Mouse (Mus musculus) MEL (cell line): Measurements from ENCODE around the gene Banf1. TPM values are rescaled to one million over a fixed set of nuclear protein-coding genes. Genes with fewer than 3 reads are reported as not detected.

Experiments used
- DNase-seq: peaks from one replicate; pipeline ENCODE4 v3.0.0; 2011; ENCODE audit warnings: low read depth, low spot score
- H3K27ac ChIP-seq: 2 replicates; pipeline ENCODE4 v1.5.1; 2012; ENCODE audit warnings: low read depth, mild to moderate bottlenecking, control low read depth, low read length, moderate library complexity; ENCODE audit not compliant: control insufficient read depth
- H3K27me3 ChIP-seq, 2 experiments: fragments of 150-350 bp in 1 of 2; sonication (generic) in 1 of 2; 2 replicates each; pipeline ENCODE4 v1.6.1; 2012; ENCODE audit warnings: low read length in 2 of 2, mild to moderate bottlenecking in 2 of 2, improper control_type of control experiment in 1 of 2, moderate library complexity in 1 of 2; ENCODE audit not compliant: insufficient read depth in 2 of 2, control insufficient read depth in 1 of 2
- H3K36me3 ChIP-seq, 2 experiments: 2 replicates each; pipeline ENCODE4 v1.6.1; 2012 to 2014; ENCODE audit warnings: low read length in 2 of 2, improper control_type of control experiment in 1 of 2, inconsistent platforms in 1 of 2, mild to moderate bottlenecking in 1 of 2; ENCODE audit not compliant: insufficient read depth in 2 of 2, control insufficient read depth in 1 of 2
- H3K4me1 ChIP-seq, 2 experiments: fragments of 150-350 bp in 1 of 2; sonication (generic) in 1 of 2; 2 replicates each; pipeline ENCODE4 v1.6.1; 2012; ENCODE audit warnings: low read length in 2 of 2, improper control_type of control experiment in 1 of 2, mild to moderate bottlenecking in 1 of 2; ENCODE audit not compliant: insufficient read depth in 2 of 2, control insufficient read depth in 1 of 2
- H3K4me3 ChIP-seq, 2 experiments: fragments of 150-350 bp in 1 of 2; sonication (generic) in 1 of 2; 2 replicates each; pipeline ENCODE4 v1.5.1; 2012; ENCODE audit warnings: low read depth in 2 of 2, low read length in 2 of 2, mild to moderate bottlenecking in 2 of 2, moderate library complexity in 2 of 2, control low read depth in 1 of 2, improper control_type of control experiment in 1 of 2; ENCODE audit not compliant: control insufficient read depth in 1 of 2, insufficient read depth in 1 of 2
- H3K79me2 ChIP-seq: 2 replicates; pipeline ENCODE4 v1.6.1; 2012; ENCODE audit warnings: mild to moderate bottlenecking, low read length, moderate library complexity; ENCODE audit not compliant: control insufficient read depth, poor library complexity, insufficient read depth
- H3K9ac ChIP-seq: 2 replicates; pipeline ENCODE4 v1.6.1; 2012; ENCODE audit warnings: low read depth, mild to moderate bottlenecking, control low read depth, low read length, moderate library complexity; ENCODE audit not compliant: control insufficient read depth, poor library complexity, severe bottlenecking
- H3K9me3 ChIP-seq: fragments of 150-350 bp; sonication (generic); replicated peaks from 2 replicates; pipeline ENCODE4 v1.6.1; 2012; ENCODE audit warnings: mild to moderate bottlenecking, low read length, improper control_type of control experiment, moderate library complexity; ENCODE audit not compliant: insufficient read depth
- BHLHE40 ChIP-seq: IDR thresholded peaks from 2 replicates; pipeline ENCODE4 v1.6.1; 2012; ENCODE audit warnings: low read depth, mild to moderate bottlenecking, inconsistent platforms, low read length, improper control_type of control experiment, borderline replicate concordance
- CHD2 ChIP-seq: IDR thresholded peaks from 2 replicates; pipeline ENCODE4 v1.6.1; 2011; ENCODE audit warnings: low read length, improper control_type of control experiment
- CTCF ChIP-seq, 3 experiments: IDR thresholded peaks in 2 of 3; conservative IDR thresholded peaks in 1 of 3; 2 replicates each; pipeline ENCODE4 v1.5.1; 2011 to 2012; ENCODE audit warnings: low read length in 3 of 3, low read depth in 2 of 3, mild to moderate bottlenecking in 2 of 3, improper control_type of control experiment in 1 of 3, inconsistent platforms in 1 of 3, mixed read lengths in 1 of 3, moderate library complexity in 1 of 3; ENCODE audit not compliant: control insufficient read depth in 1 of 3, insufficient read depth in 1 of 3, poor library complexity in 1 of 3, severe bottlenecking in 1 of 3
- E2F4 ChIP-seq: IDR thresholded peaks from 2 replicates; pipeline ENCODE4 v1.6.1; 2011; ENCODE audit warnings: low read depth, low read length, improper control_type of control experiment, borderline replicate concordance
- ELF1 ChIP-seq: IDR thresholded peaks from 2 replicates; pipeline ENCODE4 v1.6.1; 2014; ENCODE audit warnings: low read depth, mild to moderate bottlenecking, inconsistent platforms, low read length, improper control_type of control experiment, moderate library complexity
- ETS1 ChIP-seq: IDR thresholded peaks from 2 replicates; pipeline ENCODE4 v1.6.1; 2012; ENCODE audit warnings: low read depth, mild to moderate bottlenecking, inconsistent platforms, low read length, improper control_type of control experiment, moderate library complexity
- GABPA ChIP-seq: IDR thresholded peaks from 2 replicates; pipeline ENCODE4 v1.6.1; 2012; ENCODE audit warnings: low read depth, mild to moderate bottlenecking, inconsistent platforms, low read length, improper control_type of control experiment, moderate library complexity
- GATA1 ChIP-seq: IDR thresholded peaks from 2 replicates; pipeline ENCODE4 v1.6.1; 2011; ENCODE audit warnings: low read depth, low read length, improper control_type of control experiment
- HCFC1 ChIP-seq: IDR thresholded peaks from 2 replicates; pipeline ENCODE4 v1.6.1; 2012; ENCODE audit warnings: low read depth, mild to moderate bottlenecking, inconsistent platforms, low read length, improper control_type of control experiment, moderate library complexity
- JUND ChIP-seq: IDR thresholded peaks from 2 replicates; pipeline ENCODE4 v1.6.1; 2011; ENCODE audit warnings: low read depth, mild to moderate bottlenecking, improper control_type of control experiment, low read length
- KAT2A ChIP-seq: conservative IDR thresholded peaks from 2 replicates; pipeline ENCODE4 v1.6.1; 2012; ENCODE audit warnings: low read depth, low read length, improper control_type of control experiment, inconsistent platforms
- MAFK ChIP-seq: IDR thresholded peaks from 2 replicates; pipeline ENCODE4 v1.6.1; 2011; ENCODE audit warnings: low read depth, mild to moderate bottlenecking, low read length, improper control_type of control experiment, borderline replicate concordance
- MAX ChIP-seq: IDR thresholded peaks from 2 replicates; pipeline ENCODE4 v1.6.1; 2011; ENCODE audit warnings: low read length, improper control_type of control experiment
- MYC ChIP-seq: IDR thresholded peaks from 2 replicates; pipeline ENCODE4 v1.6.1; 2011; ENCODE audit warnings: low read depth, mild to moderate bottlenecking, low read length, improper control_type of control experiment, moderate library complexity
- NRF1 ChIP-seq: IDR thresholded peaks from 2 replicates; pipeline ENCODE4 v1.6.1; 2014; ENCODE audit warnings: low read depth, mild to moderate bottlenecking, inconsistent platforms, low read length, improper control_type of control experiment, moderate library complexity; ENCODE audit not compliant: poor library complexity, insufficient read depth, severe bottlenecking
- POLR2AphosphoS2 ChIP-seq: IDR thresholded peaks from 2 replicates; pipeline ENCODE4 v1.6.1; 2011; ENCODE audit warnings: low read length, improper control_type of control experiment
- RAD21 ChIP-seq: IDR thresholded peaks from 2 replicates; pipeline ENCODE4 v1.6.1; 2011; ENCODE audit warnings: mild to moderate bottlenecking, low read depth, low read length, improper control_type of control experiment
- RCOR1 ChIP-seq: IDR thresholded peaks from 2 replicates; pipeline ENCODE4 v1.6.1; 2012; ENCODE audit warnings: low read depth, mild to moderate bottlenecking, inconsistent platforms, low read length, improper control_type of control experiment
- SMC3 ChIP-seq: IDR thresholded peaks from 2 replicates; pipeline ENCODE4 v1.6.1; 2011; ENCODE audit warnings: low read depth, low read length, improper control_type of control experiment
- TAL1 ChIP-seq: IDR thresholded peaks from 2 replicates; pipeline ENCODE4 v1.6.1; 2012; ENCODE audit warnings: mild to moderate bottlenecking, inconsistent platforms, low read length, moderate library complexity, mixed read lengths
- TBP ChIP-seq: IDR thresholded peaks from 2 replicates; pipeline ENCODE4 v1.8.0; 2011; ENCODE audit warnings: low read depth, low read length, improper control_type of control experiment
- TCF12 ChIP-seq: IDR thresholded peaks from 2 replicates; pipeline ENCODE4 v1.6.1; 2014; ENCODE audit warnings: low read depth, mild to moderate bottlenecking, inconsistent platforms, low read length, improper control_type of control experiment, moderate library complexity
- USF2 ChIP-seq, 2 experiments: IDR thresholded peaks; 2 replicates each; pipeline ENCODE4 v1.6.1; 2011 to 2012; ENCODE audit warnings: improper control_type of control experiment in 2 of 2, low read length in 2 of 2, borderline replicate concordance in 1 of 2, inconsistent platforms in 1 of 2, low read depth in 1 of 2, mild to moderate bottlenecking in 1 of 2; ENCODE audit not compliant: insufficient read depth in 1 of 2
- ZC3H11A ChIP-seq: IDR thresholded peaks from 2 replicates; pipeline ENCODE4 v1.6.1; 2012; ENCODE audit warnings: low read depth, mild to moderate bottlenecking, inconsistent platforms, low read length, improper control_type of control experiment
- ZNF384 ChIP-seq: IDR thresholded peaks from 2 replicates; pipeline ENCODE4 v1.6.1; 2012; ENCODE audit warnings: low read depth, mild to moderate bottlenecking, inconsistent platforms, low read length, improper control_type of control experiment
- polyA plus RNA-seq, 2 experiments: library from polyadenylated mRNA; stranded (reverse) in 1 of 2; unstranded in 1 of 2; fragments of >175 nt in 1 of 2; fragments of >200 nt in 1 of 2; gene quantifications; 2 replicates each; pipeline versions ENCODE4 v1.2.1 to v1.2.4; 2012; ENCODE audit warnings: low replicate concordance in 2 of 2, low read depth in 1 of 2; ENCODE audit not compliant: insufficient read length in 2 of 2, insufficient read depth in 1 of 2, missing spikeins in 1 of 2
- total RNA-seq: library from RNA; depleted of rRNA; stranded (reverse); fragments of 300-350 nt; gene quantifications from 2 replicates; pipeline ENCODE4 v1.2.3, GENCODE M21; 2012

Banf1 gene
- total and polyA plus RNA-seq, 3 experiments = 207 to 1,168 (median 644) TPM

GRCm38 (mm10) chr19:5414534-5414957 lies 47.6 kb upstream of the Banf1 start:
- Histone ChIP-seq H3K9ac (no peak overlapping the region), H3K27me3 (no peaks in the 10 kb centered on the region), H3K79me2 (no peaks in the 10 kb centered on the region), H3K4me3 (no peak overlapping the region), H3K4me1 (0 out of 4 replicates have a peak, but pooled peaks cover 0 to 2% of the 10 kb centered on the region in 2 experiments), H3K9me3 (no peaks in the 10 kb centered on the region), H3K27ac (no peak overlapping the region), H3K36me3 (no peaks in the 10 kb centered on the region)
- TF ChIP-seq ZNF384 (0 out of 2 replicates have a peak, but pooled peaks have one; percentile 2), HCFC1 (no peak), BHLHE40 (no peak), TAL1 (no peak), TCF12 (no peak), KAT2A (no peak), ELF1 (no peak), ETS1 (0 out of 2 replicates have a peak, but pooled peaks have one; percentile 16), GATA1 (no peak), JUND (no peak), POLR2AphosphoS2 (no peak), MAFK (no peak)
- no peak for DNase-seq

GRCm38 (mm10) chr19:5413840-5414239 lies 46.9 kb upstream of the Banf1 start:
- H3K36me3 ChIP-seq = no peaks in the 10 kb centered on the region
- H3K9me3 ChIP-seq = no peaks in the 10 kb centered on the region
- no peak overlapping the region for H3K27ac ChIP-seq
- no peak for DNase-seq
- peaks cover 2 to 7% of the 10 kb centered on the region in 2 experiments for H3K4me1 ChIP-seq
- TF ChIP-seq JUND = no peak
- TF ChIP-seq, all 39 proteins: peak for 0
- Histone ChIP-seq H3K9ac (no peak overlapping the region), H3K79me2 (no peaks in the 10 kb centered on the region), H3K27me3 (no peaks in the 10 kb centered on the region), H3K4me3 (no peak overlapping the region)

GRCm38 (mm10) chr19:5411961-5412360 lies 45.0 kb upstream of the Banf1 start:
- Histone ChIP-seq H3K9ac (no peak overlapping the region), H3K79me2 (no peaks in the 10 kb centered on the region), H3K4me3 (no peak overlapping the region), H3K36me3 (peaks cover 0 to 3% of the 10 kb centered on the region in 2 experiments; a peak in 2 of 4 replicates), H3K27ac (no peak overlapping the region)
- DNase-seq = no peak
- TF ChIP-seq RAD21 = no peak
- no peak for TF ChIP-seq USF2 (IDR thresholded peaks at IDR 0.05; ENCODE audit: borderline replicate concordance in 1 of 2, insufficient read depth in 1 of 2, low read depth in 1 of 2, low read length in 2 of 2)
- no peak for TF ChIP-seq RCOR1
- TF ChIP-seq E2F4 = no peak
- TF ChIP-seq SMC3 = no peak
- TF ChIP-seq MYC = no peak
- no peak for TF ChIP-seq TBP
- TF ChIP-seq NRF1 = no peak
- TF ChIP-seq MAFK = no peak
- TF ChIP-seq CTCF (IDR thresholded peaks at IDR 0.05 in 2 of 3, conservative IDR thresholded peaks at IDR 0.05 in 1 of 3; ENCODE audit: control insufficient read depth in 1 of 3, insufficient read depth in 1 of 3, low read depth in 2 of 3, low read length in 3 of 3, poor library complexity in 1 of 3, severe bottlenecking in 1 of 3) = no peak
- TF ChIP-seq CHD2 = no peak
- no peak for TF ChIP-seq GABPA
- TF ChIP-seq ZC3H11A = no peak
- no peak for TF ChIP-seq MAX
- TF ChIP-seq, all 39 proteins: peak for 0
- H3K4me1 ChIP-seq = peaks cover 6 to 19% of the 10 kb centered on the region in 2 experiments
- H3K27me3 ChIP-seq = no peaks in the 10 kb centered on the region
- no peaks in the 10 kb centered on the region for H3K9me3 ChIP-seq
